Mouse (Mus musculus) thymus, postnatal 10 days (tissue): ENCODE data around the gene Bub3.

Experiments
- DNase-seq, 2 experiments: peaks; one replicate each; pipeline ENCODE4 v3.0.0; 2021; ENCODE audit warnings: low spot score in 2 of 2

Bub3 gene

DNA sequence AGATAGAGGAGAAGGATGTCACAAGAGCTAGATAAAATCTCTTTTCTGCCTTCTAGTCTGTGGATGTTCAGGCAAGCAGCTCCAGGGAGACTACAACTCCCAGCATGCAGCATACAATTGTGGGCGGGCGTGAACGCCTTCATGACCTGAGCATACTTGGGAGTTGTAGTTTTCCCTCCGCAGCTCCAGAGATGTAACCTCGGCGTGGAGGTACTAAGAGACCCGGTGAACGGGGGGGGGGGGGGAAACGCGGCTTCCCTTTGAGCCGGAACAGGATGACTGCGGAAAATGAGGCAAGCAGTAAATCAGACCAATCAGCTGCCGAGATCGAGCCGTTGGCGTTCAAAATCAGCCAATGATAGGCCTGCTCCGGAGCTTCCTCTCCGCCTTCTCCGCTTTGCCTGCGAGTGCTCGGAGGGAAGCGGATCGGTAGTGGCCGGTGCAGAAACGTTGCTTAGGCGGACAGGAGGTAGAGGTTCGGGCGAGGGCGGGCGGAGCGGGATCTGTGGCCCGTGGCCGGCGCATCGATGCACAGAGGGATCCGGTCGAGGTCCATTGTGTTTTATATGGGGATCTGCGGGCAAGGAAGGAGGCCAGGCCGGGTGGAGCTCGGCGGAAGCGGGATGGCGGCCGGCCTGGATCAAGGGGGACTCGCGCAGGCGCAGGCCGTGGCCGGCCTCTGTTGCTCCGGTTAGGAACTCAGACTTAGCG is at the start of gene Bub3:
TSS of gene Bub3 (plus strand) at position 237 of the 711 bp plus-strand sequence.
- peak; percentile 85 to 88 for DNase-seq

- peak; percentile 49 to 80 for DNase-seq
Measured at GRCm38 (mm10) chr7:131539979-131540378, 20.0 kb upstream of the Bub3 start.

- no peak for DNase-seq
Measured at GRCm38 (mm10) chr7:131541184-131542114, 18.6 kb upstream of the Bub3 start.

DNA sequence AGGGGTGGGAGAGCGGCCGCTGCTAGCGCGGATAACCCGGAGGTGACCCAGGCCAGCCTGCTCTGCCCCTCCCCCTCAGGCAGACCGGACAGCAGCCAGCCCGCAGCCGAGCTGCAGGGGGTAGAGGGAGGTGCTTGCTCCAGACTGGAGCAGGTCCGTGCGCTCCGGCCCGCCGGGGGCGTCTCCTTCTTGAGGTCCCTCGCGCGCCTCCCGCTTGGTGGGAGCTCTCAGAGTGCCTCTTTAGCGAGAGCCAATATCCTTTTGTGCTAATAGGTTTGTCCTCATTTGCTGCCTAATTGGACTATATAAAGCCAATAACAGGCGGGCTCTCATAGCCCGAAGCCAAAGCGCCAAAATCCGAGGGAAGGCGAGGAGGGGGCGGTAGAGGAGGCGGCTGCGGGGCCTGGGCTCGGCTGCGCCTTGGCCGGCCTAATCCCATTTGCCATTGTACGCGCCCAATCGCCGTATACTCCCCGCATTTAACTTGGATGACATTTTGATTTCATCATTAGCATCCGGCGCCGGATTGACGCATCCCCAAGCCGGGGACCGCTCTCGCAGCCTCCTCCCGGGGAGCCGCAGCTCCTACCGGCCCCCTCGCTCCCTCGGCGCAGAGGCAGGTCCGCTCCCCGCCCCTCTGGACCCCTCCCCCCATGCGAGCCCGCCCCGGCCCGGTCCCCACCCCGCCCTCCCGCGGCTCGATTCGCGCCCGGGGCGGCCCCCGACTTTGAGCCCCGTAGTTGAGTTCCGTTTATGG is 17.7 kb upstream of the Bub3 start, which contains the start of gene Hmx3:
TSS of gene Hmx3 (plus strand) at position 753 of the 757 bp plus-strand sequence.
- DNase-seq: no peak

- no peak for DNase-seq
Measured at GRCm38 (mm10) chr7:131542872-131543622, 17.0 kb upstream of the Bub3 start.

DNA sequence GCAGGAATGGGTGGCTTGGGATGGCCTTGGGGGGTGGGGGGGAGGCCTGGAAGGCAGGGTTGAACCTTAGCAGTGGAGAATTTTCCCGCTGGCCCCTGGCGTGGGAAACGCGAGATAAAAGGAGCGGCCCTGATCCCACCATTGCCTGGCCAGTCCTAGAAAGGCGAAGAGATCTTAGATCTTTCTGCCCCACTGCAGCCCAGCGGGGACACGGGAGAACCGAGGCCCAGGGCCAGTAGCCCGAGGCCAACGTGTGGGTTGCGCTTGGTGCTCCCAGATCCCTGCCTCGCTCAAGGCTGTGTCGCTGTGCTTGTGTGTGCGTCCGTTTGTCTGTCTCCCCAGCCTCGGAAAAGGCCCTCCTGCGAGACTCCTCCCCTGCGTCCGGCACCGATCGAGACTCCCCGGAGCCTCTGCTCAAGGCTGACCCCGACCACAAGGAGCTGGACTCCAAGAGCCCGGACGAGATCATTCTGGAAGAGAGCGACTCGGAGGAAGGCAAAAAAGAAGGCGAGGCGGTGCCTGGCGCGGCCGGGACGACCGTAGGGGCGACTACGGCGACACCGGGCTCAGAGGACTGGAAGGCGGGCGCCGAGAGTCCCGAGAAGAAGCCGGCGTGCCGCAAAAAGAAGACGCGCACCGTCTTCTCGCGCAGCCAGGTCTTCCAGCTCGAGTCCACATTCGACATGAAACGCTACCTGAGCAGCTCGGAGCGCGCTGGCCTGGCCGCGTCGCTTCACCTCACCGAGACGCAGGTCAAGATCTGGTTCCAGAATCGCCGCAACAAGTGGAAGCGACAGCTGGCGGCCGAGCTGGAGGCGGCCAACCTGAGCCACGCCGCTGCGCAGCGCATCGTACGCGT is 16.2 kb upstream of the Bub3 start:
- DNase-seq: no peak

GRCm38 (mm10) chr7:131544871-131545270 is 15.2 kb upstream of the Bub3 start:
- no peak for DNase-seq

DNA sequence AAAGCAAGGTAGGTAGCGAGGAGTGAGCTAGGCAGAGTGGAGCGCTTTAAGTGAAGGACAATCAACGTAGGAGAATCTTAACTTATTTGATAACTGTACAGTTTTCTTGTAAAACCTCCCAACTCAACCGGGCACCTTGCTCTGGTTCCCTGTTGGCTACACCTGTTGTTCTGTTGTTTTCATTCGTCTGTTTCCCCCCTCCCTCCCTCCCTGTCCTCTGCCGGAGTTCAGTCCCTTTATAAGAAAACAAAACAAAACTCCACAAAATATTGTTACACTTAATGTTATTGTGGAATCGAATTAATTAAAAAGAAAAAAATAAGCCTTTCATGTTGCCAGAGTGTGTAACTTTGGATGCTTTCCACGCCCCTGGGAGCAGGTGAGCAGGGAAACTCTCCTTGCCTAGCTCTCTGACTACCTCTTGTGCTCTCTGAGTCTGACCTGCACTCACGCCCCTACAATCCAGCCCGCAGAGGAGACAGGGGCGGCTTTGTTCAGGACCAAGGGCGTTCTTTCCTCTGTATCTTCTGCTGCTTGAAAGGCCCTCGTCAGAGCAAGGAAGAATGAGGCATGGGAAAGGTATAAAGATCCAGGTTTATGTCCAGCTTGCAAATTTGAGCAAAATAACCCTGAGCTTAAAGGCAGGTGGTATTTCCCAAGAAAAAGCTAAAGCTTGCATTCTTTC is 14.2 kb upstream of the Bub3 start:
- no peak for DNase-seq

- no peak for DNase-seq
Measured at GRCm38 (mm10) chr7:131546423-131546822, 13.6 kb upstream of the Bub3 start.

- DNase-seq: no peak
Measured at GRCm38 (mm10) chr7:131547481-131547880, 12.5 kb upstream of the Bub3 start.

GRCm38 (mm10) chr7:131548473-131548872 is 11.5 kb upstream of the Bub3 start, which contains the start of gene Hmx2:
Gene Hmx2, plus strand, starts transcription at chr7:131548773.
- DNase-seq: no peak

DNA sequence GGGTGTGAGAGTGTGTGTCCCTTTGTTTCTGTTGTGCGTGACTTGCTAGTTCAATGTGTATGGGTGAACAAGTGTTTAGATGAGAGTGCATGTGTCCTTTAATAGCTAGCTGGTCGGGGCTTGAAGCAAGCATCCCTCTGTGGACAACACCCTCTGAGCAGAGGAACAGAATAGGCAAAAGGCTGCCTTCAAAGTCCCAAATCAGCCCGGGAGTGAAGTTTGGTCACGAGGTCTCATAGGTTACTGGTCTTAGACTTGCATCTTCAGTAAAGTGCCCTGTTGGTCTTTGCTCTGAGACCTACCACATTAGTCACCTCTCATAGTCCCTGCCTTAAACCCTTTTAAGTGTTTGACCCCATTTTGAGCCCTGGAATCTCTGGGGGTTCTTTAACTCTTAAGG is 8.6 kb upstream of the Bub3 start:
- DNase-seq: no peak

- DNase-seq: no peak
Measured at GRCm38 (mm10) chr7:131551931-131552741, 7.9 kb upstream of the Bub3 start.

- DNase-seq: no peak
Measured at GRCm38 (mm10) chr7:131552781-131553180, 7.2 kb upstream of the Bub3 start.

- no peak for DNase-seq
Measured at GRCm38 (mm10) chr7:131553771-131554175, 6.2 kb upstream of the Bub3 start.

- no peak for DNase-seq
Measured at GRCm38 (mm10) chr7:131554341-131555180, 5.5 kb upstream of the Bub3 start.

DNA sequence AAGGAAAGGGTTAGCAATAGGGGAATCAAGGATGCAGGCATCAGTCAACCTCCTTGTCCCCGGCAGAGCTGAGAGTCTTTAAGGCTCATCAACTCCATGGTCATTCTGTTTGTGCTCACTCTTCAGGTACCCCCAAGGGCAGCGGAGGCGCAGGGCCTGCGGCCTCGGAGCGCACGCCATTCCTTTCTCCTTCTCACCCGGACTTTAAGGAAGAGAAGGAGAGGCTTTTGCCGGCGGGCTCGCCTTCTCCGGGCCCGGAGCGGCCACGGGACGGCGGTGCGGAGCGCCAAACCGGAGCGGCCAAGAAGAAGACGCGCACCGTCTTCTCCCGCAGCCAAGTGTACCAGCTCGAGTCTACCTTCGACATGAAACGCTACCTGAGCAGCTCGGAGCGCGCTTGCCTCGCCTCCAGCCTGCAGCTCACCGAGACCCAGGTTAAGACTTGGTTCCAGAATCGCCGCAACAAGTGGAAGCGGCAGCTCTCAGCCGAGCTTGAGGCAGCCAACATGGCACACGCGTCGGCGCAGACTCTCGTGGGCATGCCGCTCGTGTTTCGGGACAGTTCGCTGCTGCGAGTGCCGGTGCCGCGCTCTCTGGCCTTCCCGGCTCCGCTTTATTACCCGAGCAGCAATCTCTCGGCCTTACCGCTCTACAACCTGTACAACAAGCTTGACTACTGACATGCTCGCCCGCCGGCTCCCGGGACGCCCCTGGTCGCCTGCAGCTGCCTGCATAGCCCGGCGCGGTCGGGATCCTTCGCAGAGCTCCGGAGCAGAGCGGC is 4.5 kb upstream of the Bub3 start:
- no peak for DNase-seq
